Mouse (Mus musculus): ENCODE measurements around the gene Chit1.
A peak's percentile ranks its signal among the peaks of the same experiment; 100 is the strongest.

Chit1 gene

GRCm38 (mm10) chr1:134142363-134142794 lies 31.3 kb downstream of the Chit1 start:
- DNase-seq (ENCODE audit: low spot score) = no peak

GRCm38 (mm10) chr1:134146066-134146465 lies 35.0 kb downstream of the Chit1 start:
- no peak for DNase-seq (ENCODE audit: low spot score)

- DNase-seq (ENCODE audit: low spot score) = no peak
Observed at GRCm38 (mm10) chr1:134150076-134150475, 39.0 kb downstream of the Chit1 start.

- no peak for DNase-seq (ENCODE audit: low spot score)
Observed at GRCm38 (mm10) chr1:134150745-134151144, 39.7 kb downstream of the Chit1 start.

- peak; percentile 92 for DNase-seq (ENCODE audit: low spot score)
Observed at GRCm38 (mm10) chr1:134151655-134152412, 40.8 kb downstream of the Chit1 start.

GRCm38 (mm10) chr1:134152626-134153590 lies 41.9 kb downstream of the Chit1 start:
- DNase-seq (ENCODE audit: low spot score) = no peak

- no peak for DNase-seq (ENCODE audit: low spot score)
Observed at GRCm38 (mm10) chr1:134154121-134154520, 43.1 kb downstream of the Chit1 start.

- no peak for DNase-seq (ENCODE audit: low spot score)
Observed at GRCm38 (mm10) chr1:134154655-134155054, 43.6 kb downstream of the Chit1 start.

- no peak for DNase-seq (ENCODE audit: low spot score)
Observed at GRCm38 (mm10) chr1:134160404-134160803, 49.4 kb downstream of the Chit1 start.

- no peak for DNase-seq (ENCODE audit: low spot score)
Observed at GRCm38 (mm10) chr1:134161399-134161798, 50.4 kb downstream of the Chit1 start.

GRCm38 (mm10) chr1:134162510-134163225 lies 51.6 kb downstream of the Chit1 start:
- DNase-seq (ENCODE audit: low spot score) = no peak

- no peak for DNase-seq (ENCODE audit: low spot score)
Observed at GRCm38 (mm10) chr1:134163476-134163875, 52.4 kb downstream of the Chit1 start.

- no peak for DNase-seq (ENCODE audit: low spot score)
Observed at GRCm38 (mm10) chr1:134164454-134164853, 53.4 kb downstream of the Chit1 start.

- no peak for DNase-seq (ENCODE audit: low spot score)
Observed at GRCm38 (mm10) chr1:134166547-134166946, 55.5 kb downstream of the Chit1 start.

GRCm38 (mm10) chr1:134167416-134168305 lies 56.6 kb downstream of the Chit1 start:
- DNase-seq (ENCODE audit: low spot score) = no peak

GRCm38 (mm10) chr1:134168567-134168966 lies 57.5 kb downstream of the Chit1 start:
- no peak for DNase-seq (ENCODE audit: low spot score)

GRCm38 (mm10) chr1:134168985-134169697 lies 58.1 kb downstream of the Chit1 start:
- no peak for DNase-seq (ENCODE audit: low spot score)

GRCm38 (mm10) chr1:134173081-134173480 lies 62.0 kb downstream of the Chit1 start:
- no peak for DNase-seq (ENCODE audit: low spot score)

GRCm38 (mm10) chr1:134177976-134178375 lies 66.9 kb downstream of the Chit1 start:
- no peak for DNase-seq (ENCODE audit: low spot score)

- no peak for DNase-seq (ENCODE audit: low spot score)
Observed at GRCm38 (mm10) chr1:134182025-134182424, 71.0 kb downstream of the Chit1 start, which contains the start of gene Chil1. TSS of gene Chil1 (plus strand) at chr1:134182176.
